Mouse (Mus musculus) intestine, embryonic 16.5 days (tissue): ENCODE results near the gene Pabpn1l. TPM values are rescaled to one million over a fixed set of nuclear protein-coding genes. Genes with fewer than 3 reads are reported as not detected.

Experiments used
- ATAC-seq: fragments of 200-750 bp; cut with Nextera tagmentation; 2 replicates; pipeline ENCODE4 v1.8.0; 2017; ENCODE audit warnings: moderate TSS enrichment, moderate library complexity
- H3K27ac ChIP-seq: fragments of 300-500 bp; sonication (generic); 2 replicates; pipeline ENCODE4 v1.5.1; 2014; ENCODE audit warnings: mild to moderate bottlenecking, low read length
- H3K27me3 ChIP-seq: fragments of 300-500 bp; sonication (generic); replicated peaks from 2 replicates; pipeline ENCODE4 v1.6.1; 2014; ENCODE audit warnings: low read length, control low read depth, mixed read lengths; ENCODE audit not compliant: control insufficient read depth, insufficient read depth
- H3K36me3 ChIP-seq: fragments of 300-500 bp; sonication (generic); 2 replicates; pipeline ENCODE4 v1.6.1; 2014; ENCODE audit warnings: low read length, control low read depth; ENCODE audit not compliant: control insufficient read depth, insufficient read depth
- H3K4me1 ChIP-seq: fragments of 300-500 bp; sonication (generic); 2 replicates; pipeline ENCODE4 v1.6.1; 2014; ENCODE audit warnings: low read length, control low read depth, mixed read lengths; ENCODE audit not compliant: control insufficient read depth, insufficient read depth
- H3K4me2 ChIP-seq: fragments of 300-500 bp; sonication (generic); 2 replicates; pipeline ENCODE4 v1.6.1; 2014; ENCODE audit warnings: low read depth, low read length, control low read depth
- H3K4me3 ChIP-seq: fragments of 300-500 bp; sonication (generic); 2 replicates; pipeline ENCODE4 v1.5.1; 2014; ENCODE audit warnings: mild to moderate bottlenecking, low read length
- H3K9ac ChIP-seq: fragments of 300-500 bp; sonication (generic); 2 replicates; pipeline ENCODE4 v1.6.1; 2014; ENCODE audit warnings: low read depth, low read length
- H3K9me3 ChIP-seq: fragments of 300-500 bp; sonication (generic); 2 replicates; pipeline ENCODE4 v1.6.1; 2016; ENCODE audit warnings: low read length, control low read depth; ENCODE audit not compliant: control insufficient read depth
- WGBS: fragments of 180-500 bp; shearing (Covaris S2); extraction: QIAGEN DNeasy Blood & Tissue Kit; methylation state at CpG from one replicate; pipeline ENCODE4 v1.1.7; 2014; 5-methylcytosine and 5-hydroxymethylcytosine counted together
- polyA plus RNA-seq: library from polyadenylated mRNA; unstranded; fragments of >200 nt; fragmentation: Nextera tagmentation; extraction: Ambion mirVana; gene quantifications from 2 replicates; pipeline ENCODE4 v1.2.1, GENCODE M21; 2015

Pabpn1l gene
- polyA plus RNA-seq, 1 experiment from 2014 or later: not detected

GRCm38 (mm10) chr8:122654768-122655167 is 32.2 kb upstream of the Pabpn1l start:
- H3K9me3 ChIP-seq: no peaks in the 10 kb centered on the region
- 44% methylated on average over 7 of the region's 7 CpGs for WGBS
- H3K27ac ChIP-seq: no peak overlapping the region
- no peaks in the 10 kb centered on the region for H3K27me3 ChIP-seq
- 0 out of 2 replicates have a peak overlapping the region, but pooled peaks have one; percentile 13 for H3K9ac ChIP-seq
- peaks cover 22% of the 10 kb centered on the region for H3K4me1 ChIP-seq
- H3K36me3 ChIP-seq: no peaks in the 10 kb centered on the region
- no peak overlapping the region for H3K4me3 ChIP-seq
- ATAC-seq: peak; percentile 67
- H3K4me2 ChIP-seq: no peak overlapping the region

DNA sequence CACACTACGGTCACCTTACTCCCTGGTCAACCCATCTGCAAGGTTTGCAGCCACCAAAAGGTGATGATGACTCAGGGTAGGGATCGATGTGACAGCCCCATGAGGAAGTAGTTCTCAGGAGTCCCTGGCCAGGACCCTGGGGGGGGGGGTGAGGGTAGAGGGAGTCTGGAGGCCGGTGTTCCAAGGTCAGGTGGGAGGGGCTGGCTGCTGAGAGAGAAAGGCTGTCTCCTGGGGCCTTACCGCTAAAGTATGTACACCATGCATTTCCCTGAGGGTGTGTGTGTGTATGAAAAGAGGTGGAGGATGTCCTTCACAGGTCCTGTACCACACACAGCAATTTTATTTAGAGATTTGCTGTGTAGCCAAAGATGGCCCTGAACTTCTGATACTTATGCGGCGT is 30.1 kb upstream of the Pabpn1l start:
- peaks cover 22% of the 10 kb centered on the region for H3K4me1 ChIP-seq
- H3K27ac ChIP-seq: no peak overlapping the region
- no peaks in the 10 kb centered on the region for H3K27me3 ChIP-seq
- 0 out of 2 replicates have a peak overlapping the region, but pooled peaks have one; percentile 4 for H3K9ac ChIP-seq
- WGBS: 50% methylated on average over 6 of the region's 6 CpGs
- no peak overlapping the region for H3K4me2 ChIP-seq
- no peak overlapping the region for H3K4me3 ChIP-seq
- ATAC-seq: peak; percentile 37; the same call in 1 of the 2 replicates
- H3K36me3 ChIP-seq: 0 out of 2 replicates have a peak, but pooled peaks cover 3% of the 10 kb centered on the region
- H3K9me3 ChIP-seq: no peaks in the 10 kb centered on the region

GRCm38 (mm10) chr8:122651326-122651921 is 28.9 kb upstream of the Pabpn1l start:
- 0 out of 2 replicates have a peak, but pooled peaks cover 4% of the 10 kb centered on the region for H3K36me3 ChIP-seq
- WGBS: 80% methylated on average over 16 of the region's 16 CpGs
- H3K27ac ChIP-seq: no peak overlapping the region
- no peak overlapping the region for H3K9ac ChIP-seq
- no peak overlapping the region for H3K4me3 ChIP-seq
- H3K4me2 ChIP-seq: no peak overlapping the region
- no peak for ATAC-seq
- no peaks in the 10 kb centered on the region for H3K9me3 ChIP-seq
- H3K27me3 ChIP-seq: no peaks in the 10 kb centered on the region
- H3K4me1 ChIP-seq: peaks cover 22% of the 10 kb centered on the region

DNA sequence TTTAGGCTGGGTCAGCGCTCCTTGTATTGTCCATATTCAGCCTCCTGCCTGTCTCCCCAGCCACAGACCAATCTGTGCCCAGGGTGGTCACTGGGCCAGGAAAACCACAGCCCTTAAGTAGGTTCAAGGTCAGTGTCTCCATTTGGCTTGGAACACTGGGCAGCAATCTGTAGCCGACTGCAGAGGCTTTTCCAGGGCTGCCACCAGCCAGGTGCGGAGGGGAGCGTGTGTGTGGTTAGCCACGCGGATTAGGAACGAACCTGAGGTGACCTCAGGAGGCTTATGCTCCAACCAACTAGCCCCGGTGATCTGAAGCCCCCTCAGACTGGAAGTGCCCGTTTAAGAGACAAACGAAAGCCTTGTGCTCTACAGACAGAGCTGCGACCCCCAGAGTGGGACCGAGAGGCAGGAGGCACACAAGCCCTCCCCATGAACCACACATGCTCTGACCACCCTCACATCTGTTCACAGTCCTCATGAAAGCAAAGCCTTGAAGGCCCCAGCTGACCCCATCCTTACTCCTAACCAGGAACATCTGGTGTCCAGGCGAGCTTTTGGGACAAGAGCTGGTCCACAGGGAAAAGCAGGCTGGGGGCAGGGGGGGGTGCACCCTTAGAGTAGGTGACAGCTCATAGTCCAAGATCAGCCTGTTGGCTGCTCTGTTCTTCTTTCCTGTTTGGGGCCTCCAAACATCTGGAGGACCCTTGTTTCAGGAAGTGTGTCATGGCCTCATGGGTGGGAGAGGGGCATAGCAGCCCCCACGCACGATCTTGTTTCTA is 25.8 kb upstream of the Pabpn1l start:
- Histone ChIP-seq H3K27ac (no peak overlapping the region), H3K36me3 (0 out of 2 replicates have a peak, but pooled peaks cover 4% of the 10 kb centered on the region), H3K9ac (no peak overlapping the region), H3K4me2 (no peak overlapping the region), H3K9me3 (no peaks in the 10 kb centered on the region), H3K27me3 (no peaks in the 10 kb centered on the region), H3K4me1 (peaks cover 9% of the 10 kb centered on the region), H3K4me3 (no peak overlapping the region)
- 66% methylated on average over 15 of the region's 15 CpGs for WGBS
- no peak for ATAC-seq

DNA sequence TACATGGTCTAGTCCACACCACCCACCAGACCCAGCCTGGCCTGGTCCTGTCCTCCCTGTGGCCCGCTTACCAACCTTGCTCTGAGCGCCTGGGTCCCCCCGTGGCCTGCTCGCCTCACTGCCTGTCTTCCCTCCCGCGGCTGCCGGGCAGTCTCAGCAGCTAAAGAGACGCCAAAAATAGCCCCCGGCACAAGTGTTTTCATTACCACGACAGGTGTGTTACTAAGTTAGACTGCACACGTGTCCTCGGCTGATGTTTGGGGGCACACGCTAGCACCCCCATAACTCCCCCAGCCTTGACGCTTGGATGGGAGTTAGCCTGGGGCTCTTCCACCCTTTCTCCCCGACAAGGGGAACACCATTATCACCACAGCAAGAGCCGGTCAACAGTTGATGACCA is 23.8 kb upstream of the Pabpn1l start:
- 89% methylated on average over 16 of the region's 16 CpGs for WGBS
- Histone ChIP-seq H3K9me3 (no peaks in the 10 kb centered on the region), H3K36me3 (0 out of 2 replicates have a peak, but pooled peaks cover 4% of the 10 kb centered on the region), H3K4me1 (peaks cover 9% of the 10 kb centered on the region; the same call in 1 of the 2 replicates), H3K27ac (no peak overlapping the region), H3K27me3 (no peaks in the 10 kb centered on the region), H3K9ac (no peak overlapping the region), H3K4me2 (no peak overlapping the region), H3K4me3 (no peak overlapping the region)
- no peak for ATAC-seq

DNA sequence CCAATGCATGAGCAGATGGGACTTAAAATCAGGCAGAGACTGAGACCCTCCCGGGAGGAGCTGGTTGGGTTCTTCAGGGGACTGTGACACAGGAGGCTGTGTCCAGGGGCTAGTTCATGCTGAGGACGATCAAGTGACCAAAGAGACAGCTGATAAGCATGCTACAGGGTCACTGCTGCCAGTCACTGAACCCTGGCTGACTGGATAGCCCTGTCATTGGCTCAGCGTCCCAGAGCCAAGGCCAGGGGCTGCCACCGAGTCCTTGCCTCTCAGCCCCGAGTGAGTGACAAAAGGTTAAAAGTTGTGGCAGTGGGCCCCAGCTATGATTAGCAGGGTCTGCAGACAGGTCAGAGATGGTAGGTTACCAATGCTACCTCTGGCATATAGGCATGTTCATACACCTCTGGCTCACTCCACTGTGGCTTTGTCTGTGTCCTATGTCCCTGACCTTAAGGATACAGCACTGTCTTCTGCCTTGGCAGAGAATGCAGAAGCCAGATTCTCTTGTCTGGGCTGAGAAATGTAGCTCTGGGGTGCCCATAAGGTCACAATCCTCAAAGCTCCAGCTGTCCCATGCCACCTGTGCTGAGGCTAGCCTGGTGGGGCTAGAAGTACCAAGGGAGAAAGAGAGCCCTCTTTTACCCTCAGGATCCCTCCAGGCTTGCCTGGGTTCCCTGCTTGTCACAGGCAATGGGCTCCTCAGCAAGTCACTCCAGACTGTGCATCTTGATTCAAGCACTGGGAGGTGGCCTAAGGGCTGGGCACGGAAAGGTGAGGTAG is 21.8 kb upstream of the Pabpn1l start:
- Histone ChIP-seq H3K4me2 (no peak overlapping the region), H3K9me3 (no peaks in the 10 kb centered on the region), H3K27ac (no peak overlapping the region), H3K4me1 (peaks cover 28% of the 10 kb centered on the region), H3K4me3 (no peak overlapping the region), H3K36me3 (0 out of 2 replicates have a peak, but pooled peaks cover 4% of the 10 kb centered on the region), H3K9ac (no peak overlapping the region), H3K27me3 (no peaks in the 10 kb centered on the region)
- WGBS: 75% methylated on average over 6 of the region's 6 CpGs
- ATAC-seq: no peak

GRCm38 (mm10) chr8:122642071-122642470 is 19.5 kb upstream of the Pabpn1l start:
- WGBS: 52% methylated on average over 9 of the region's 9 CpGs
- no peak overlapping the region for H3K9ac ChIP-seq
- no peaks in the 10 kb centered on the region for H3K9me3 ChIP-seq
- no peaks in the 10 kb centered on the region for H3K27me3 ChIP-seq
- no peak overlapping the region for H3K4me2 ChIP-seq
- no peaks in the 10 kb centered on the region for H3K36me3 ChIP-seq
- no peak for ATAC-seq
- peaks cover 43% of the 10 kb centered on the region for H3K4me1 ChIP-seq
- no peak overlapping the region for H3K4me3 ChIP-seq
- H3K27ac ChIP-seq: no peak overlapping the region

GRCm38 (mm10) chr8:122641406-122641805 is 18.9 kb upstream of the Pabpn1l start:
- ATAC-seq: no peak

DNA sequence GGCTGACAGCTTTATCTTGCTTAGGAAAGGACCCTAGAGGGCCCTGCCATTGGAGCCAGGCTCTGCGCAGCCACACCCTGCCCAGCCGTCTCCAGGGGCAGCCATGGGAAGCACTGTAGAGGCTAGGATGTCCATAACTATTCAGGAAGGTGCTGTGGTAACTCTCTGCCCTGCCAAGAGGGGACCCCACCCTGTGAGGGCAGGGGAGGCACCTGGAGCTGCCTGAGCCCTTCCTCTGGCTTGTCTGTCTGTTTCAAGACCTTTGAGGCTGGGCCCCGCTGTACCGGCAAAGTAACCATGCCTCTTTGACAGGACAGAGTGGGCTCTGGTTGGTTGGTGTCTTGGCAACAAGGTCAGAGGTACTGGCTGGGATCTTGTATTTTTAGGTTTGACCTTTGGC is 18.3 kb upstream of the Pabpn1l start:
- Histone ChIP-seq H3K4me3 (no peak overlapping the region), H3K4me2 (no peak overlapping the region), H3K36me3 (no peaks in the 10 kb centered on the region), H3K9me3 (no peaks in the 10 kb centered on the region), H3K27ac (no peak overlapping the region), H3K27me3 (no peaks in the 10 kb centered on the region), H3K9ac (no peak overlapping the region), H3K4me1 (peaks cover 52% of the 10 kb centered on the region)
- ATAC-seq: no peak
- 69% methylated on average over 4 of the region's 4 CpGs for whole genome bisulfite sequencing

More at GRCm38 (mm10) chr8:122641406-122641805, 18.9 kb upstream of the Pabpn1l start:
- no peak overlapping the region for H3K4me3 ChIP-seq
- H3K36me3 ChIP-seq: no peaks in the 10 kb centered on the region
- H3K27me3 ChIP-seq: no peaks in the 10 kb centered on the region
- WGBS: 69% methylated on average over 15 of the region's 15 CpGs
- H3K9ac ChIP-seq: no peak overlapping the region
- no peak overlapping the region for H3K27ac ChIP-seq
- no peak overlapping the region for H3K4me2 ChIP-seq
- no peaks in the 10 kb centered on the region for H3K9me3 ChIP-seq
- H3K4me1 ChIP-seq: peaks cover 49% of the 10 kb centered on the region
